Mouse (Mus musculus) left cerebral cortex, postnatal 25 days (tissue): ENCODE results near the gene Itgav. TPM values are rescaled to one million over a fixed set of nuclear protein-coding genes. Genes with fewer than 3 reads are reported as not detected.
"Not testable (repeated sequence)": the region's sequence is repeated elsewhere in the genome, so short reads cannot be mapped to it uniquely, and the experiment has no call there.

Source experiments
- DNase-seq, 2 experiments: peaks; one replicate each; pipeline ENCODE4 v3.0.0; 2022; ENCODE audit warnings: low spot score in 2 of 2, mixed read lengths in 1 of 2
- intact Hi-C: fragments of 180-260 bp; cut with DNase I; formaldehyde crosslinking; loops from one replicate; pipeline ENCODE4 v1.15.1; 2025
- total RNA-seq, 2 experiments: library from RNA; stranded (reverse); gene quantifications; 2 replicates each; pipeline ENCODE4 v1.2.3; 2021

The Itgav gene
- total RNA-seq, 2 experiments from 2014 or later = 116 to 131 TPM

DNA sequence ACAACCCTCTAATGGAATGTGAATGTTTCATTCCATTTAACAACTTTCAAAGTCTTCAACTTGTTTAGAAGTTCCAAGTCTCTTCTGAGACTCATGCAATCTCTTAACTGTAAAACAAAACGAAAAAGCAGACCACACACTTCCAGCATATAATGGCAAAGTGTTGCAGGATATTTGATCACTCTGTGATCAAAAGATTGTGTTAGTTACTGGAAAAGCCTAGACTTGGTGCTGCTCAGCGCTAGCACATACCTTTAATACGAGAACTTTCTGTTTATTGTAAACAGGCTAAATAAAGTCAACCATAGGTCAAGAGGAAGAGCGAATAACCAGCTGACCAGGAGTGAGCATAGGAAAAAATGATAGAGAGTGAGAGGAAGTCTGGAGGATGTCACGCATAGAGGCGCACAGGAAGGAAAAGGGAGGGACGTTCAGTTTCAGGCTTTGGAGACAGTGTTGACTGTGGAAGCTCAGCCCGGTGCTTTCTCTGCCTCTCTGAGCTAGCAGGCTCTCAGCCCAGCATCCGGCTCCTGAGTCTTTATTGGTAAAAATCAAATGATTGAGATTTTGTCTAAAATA lies 18.5 kb upstream of the Itgav start:
- no peak for DNase-seq
- intact Hi-C loops = no loop called here

DNA sequence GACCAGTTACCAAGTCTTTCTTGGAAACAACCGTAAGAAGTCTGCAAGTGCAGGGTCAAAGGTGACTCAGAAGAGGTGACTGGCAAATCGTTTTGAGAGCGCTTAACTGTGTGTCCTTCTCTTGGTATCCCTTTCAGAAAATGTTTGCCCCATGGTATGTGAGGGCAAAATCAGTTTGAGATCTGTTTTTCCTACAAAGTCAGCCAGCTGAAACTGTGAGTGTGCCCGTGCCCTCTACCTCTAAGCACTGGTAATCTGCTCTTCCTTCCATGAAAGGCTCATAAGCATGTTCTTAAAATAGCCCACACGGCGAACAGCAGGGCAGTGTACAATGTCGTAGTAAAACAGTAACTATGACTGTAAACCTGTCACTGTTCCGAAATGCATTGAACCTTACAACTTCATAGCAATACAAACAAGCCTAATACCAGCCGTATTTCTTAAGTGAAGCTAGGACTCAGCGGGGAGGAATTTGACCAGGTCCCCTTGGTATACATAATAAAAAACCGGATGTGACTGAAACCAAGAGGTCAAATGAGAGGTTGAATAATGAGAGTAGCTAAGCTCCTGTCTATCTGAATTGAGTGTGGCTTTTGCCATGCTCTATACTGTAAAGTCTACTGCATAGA lies 14.2 kb upstream of the Itgav start:
- intact Hi-C loops = loop anchor here (2.0 kb wide), 1 partner anchor 13 kb away; no protein-coding TSS in a partner anchor
- DNase-seq = no peak

DNA sequence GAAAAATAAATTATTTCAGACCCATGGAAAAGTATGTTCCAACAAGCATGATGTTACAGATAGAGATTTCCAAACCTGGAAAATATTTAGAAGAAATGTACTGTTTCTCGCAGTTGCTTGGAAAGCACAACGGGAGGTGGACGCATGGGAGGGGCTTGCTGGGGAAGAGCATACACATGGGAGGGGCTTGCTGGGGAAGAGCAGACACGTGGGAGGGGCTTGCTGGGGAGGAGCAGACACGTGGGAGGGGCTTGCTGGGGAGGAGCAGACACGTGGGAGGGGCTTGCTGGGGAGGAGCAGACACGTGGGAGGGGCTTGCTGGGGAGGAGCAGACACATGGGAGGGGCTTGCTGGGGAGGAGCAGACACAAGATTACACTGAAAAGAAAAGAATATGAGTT lies 10.9 kb upstream of the Itgav start:
- DNase-seq, intact Hi-C loops: not testable (repeated sequence)

DNA sequence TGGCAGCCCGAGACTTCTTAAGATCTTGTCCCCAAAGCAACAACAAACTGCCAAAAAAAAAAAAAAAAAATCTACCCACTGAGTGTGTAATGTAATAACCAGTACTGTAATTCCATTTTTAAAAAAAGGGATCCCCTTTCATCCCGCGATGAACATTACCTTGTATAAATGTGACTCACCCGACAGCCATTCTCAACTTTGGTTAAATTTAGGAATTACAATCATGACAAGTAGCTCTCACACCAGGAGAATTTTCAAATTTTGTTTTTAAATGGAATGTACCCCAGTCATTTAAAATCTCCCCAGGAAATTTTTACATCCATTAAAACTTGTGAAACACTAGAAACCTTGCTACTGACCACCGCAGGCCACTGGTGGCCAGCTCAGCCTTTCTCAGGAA lies 10.3 kb upstream of the Itgav start:
- no peak for DNase-seq
- intact Hi-C loops = no loop called here

DNA sequence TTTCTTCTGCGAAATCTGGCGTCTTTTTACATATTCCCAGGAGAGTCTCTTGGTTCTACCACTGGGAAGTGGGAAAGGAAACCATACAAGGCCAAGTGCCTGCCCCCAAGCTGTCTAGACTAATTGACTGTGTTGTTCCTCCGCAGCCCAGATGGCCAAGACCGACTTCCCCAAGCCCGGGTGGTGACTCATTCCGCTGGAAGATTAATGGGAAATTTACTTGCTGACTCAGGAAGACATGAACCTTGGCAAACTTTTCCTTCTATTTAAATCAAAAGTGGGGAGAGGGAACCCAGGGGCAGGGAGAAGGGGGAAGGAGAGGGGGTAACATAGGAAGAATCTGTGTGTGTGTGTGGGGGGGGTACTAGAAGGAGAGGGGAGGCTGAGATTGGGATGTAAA lies 9.4 kb upstream of the Itgav start:
- intact Hi-C loops = no loop called here
- peak; percentile 45 to 77 for DNase-seq

DNA sequence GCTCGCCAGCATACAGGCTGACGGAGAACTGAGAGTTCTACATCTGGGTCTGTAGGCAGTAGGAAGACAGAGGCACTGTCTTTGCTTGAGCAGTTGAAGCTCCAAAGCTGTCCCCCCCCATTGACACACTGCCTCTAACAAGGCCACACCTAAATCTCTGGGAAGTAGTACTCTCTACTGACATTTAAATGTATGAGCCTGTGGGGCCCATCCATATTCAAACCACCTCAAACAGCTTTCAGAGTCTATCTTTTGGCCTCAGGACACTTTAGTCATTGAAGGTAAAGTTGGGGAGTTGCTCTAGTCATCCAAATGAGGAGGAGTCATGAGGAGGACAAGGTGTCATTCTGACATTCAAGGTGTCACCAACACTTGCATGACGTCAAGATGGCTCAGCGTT lies 5.9 kb upstream of the Itgav start:
- intact Hi-C loops = no loop called here
- no peak for DNase-seq

DNA sequence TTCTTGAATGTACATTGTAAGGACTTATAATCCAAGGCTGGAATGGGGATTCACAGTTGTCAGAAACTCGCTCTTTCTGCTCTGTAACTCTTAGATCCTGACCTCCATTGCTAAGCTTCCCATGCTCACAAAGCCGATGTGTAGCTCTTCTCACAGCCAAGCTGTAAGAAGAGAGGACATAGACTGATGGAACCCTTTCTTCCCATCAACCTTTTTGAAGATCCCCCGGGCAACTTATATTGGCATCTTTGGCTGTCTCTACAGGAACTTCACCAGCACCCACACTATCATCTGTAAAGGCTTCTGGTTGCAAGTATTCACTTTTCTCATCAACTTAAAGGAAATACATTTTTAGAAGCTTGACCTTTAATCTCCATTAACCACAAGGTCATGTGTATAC lies 2.6 kb upstream of the Itgav start:
- no peak for DNase-seq
- intact Hi-C loops = loop anchor here (2.0 kb wide), 1 partner anchor 13 kb away; no protein-coding TSS in a partner anchor

DNA sequence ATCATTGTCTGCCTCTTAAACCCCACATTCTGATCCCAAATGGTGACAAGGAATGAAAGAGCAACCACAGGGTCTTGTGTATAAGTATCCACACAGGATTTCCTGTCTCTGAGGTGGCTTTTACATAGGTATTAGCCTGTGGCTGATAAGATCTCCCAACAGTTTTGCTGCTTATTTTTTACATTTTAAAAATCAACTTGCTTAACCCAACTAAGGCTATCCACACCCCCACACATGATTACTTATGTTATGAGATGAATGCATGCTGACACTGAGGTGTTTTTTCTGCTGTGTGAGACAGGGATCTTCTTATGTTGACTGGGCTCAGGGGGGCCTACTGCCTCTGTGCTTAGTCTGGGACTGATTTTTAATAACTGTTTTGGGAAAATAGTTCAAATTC lies 1.3 kb upstream of the Itgav start:
- DNase-seq = no peak
- intact Hi-C loops = loop anchor here (2.0 kb wide), 1 partner anchor 14 kb away; no protein-coding TSS in a partner anchor

DNA sequence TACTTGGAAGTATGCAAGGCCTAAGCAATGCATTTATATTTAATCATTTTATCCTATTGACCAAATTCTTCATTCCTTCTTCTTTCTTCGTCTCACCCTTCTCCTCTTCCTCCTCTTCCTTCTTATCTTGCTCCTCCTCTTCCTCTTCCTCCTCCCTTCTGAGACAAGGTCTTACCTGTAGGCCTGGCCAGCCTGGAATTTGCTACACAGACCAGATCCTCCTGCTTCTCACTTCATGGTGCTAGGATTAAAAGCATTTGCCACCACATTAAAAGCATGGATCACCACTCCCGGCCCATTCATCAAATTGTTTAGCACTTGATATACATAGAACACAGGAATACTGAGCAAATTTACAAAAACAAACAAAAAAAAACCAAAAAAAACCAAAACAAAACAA lies 851 bp upstream of the Itgav start:
- no peak for DNase-seq
- intact Hi-C loops = loop anchor here (2.0 kb wide), 1 partner anchor 15 kb away; no protein-coding TSS in a partner anchor

DNA sequence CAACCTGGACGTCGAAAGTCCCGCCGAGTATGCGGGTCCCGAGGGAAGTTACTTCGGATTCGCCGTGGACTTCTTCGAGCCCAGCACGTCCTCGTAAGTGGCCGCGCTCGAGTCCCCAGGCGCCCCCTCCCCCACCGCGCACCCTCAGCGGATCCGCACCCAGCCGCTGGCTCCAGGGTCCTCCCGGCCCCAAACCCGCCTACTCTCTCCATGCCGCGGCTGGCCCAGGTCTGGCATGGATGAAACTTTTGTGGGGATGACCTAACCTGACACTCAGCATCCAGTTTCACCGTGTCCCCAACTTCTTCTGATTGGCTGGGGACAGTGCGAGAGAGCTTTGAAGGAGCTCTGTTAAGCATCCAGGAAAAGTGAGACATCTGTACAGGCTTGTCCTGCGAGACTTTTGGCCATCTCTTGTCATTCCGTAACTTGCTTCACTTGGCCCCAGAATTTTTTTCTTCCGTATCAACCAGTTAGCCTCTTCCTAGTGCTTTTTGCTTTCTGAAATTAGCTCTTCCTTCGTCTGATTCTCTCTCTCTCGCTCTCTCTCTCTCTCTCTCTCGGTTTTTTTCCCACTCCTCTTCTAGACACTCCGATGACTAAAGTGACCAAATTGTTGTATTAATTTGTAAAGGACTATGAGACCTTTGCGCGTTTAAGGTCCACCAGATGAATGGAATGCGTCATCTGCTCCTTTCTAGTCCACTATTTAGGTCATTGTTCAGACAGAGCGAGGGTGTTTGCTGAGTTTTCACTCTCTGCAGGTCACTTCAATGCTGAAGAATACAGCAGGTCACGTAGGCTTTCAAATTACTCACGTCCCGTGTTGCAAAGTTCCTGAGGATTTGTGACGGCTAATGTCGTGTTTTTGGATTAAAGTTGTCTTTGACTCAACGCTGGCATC lies 882 bp downstream of the Itgav start:
- intact Hi-C loops = loop anchor here (1.0 to 2.0 kb wide), 4 partner anchors 17 to 80 kb away; partner anchors contain the start of gene Zc3h15
- peak; percentile 54 to 62 for DNase-seq

DNA sequence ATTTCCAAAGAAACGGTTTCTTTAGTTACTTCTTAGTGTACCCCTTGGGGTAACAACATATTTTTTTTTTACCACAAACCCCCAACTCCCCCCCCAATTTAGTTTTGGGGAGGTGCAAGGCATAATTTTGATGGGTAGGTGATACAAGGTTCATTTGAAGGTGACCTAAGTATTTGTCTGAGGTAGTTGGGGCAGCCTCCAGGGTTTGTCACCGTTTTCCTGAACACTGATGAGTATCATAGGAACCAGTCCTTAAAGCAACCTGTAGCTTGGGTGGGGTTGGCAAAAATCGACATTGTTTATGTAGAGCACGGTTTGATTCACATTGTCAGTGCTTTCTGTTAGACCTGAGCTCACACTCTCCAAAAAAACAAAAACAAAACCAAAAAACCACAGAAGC lies 1.6 kb downstream of the Itgav start:
- no peak for DNase-seq
- intact Hi-C loops = loop anchor here (2.0 kb wide), 2 partner anchors 45 to 81 kb away; partner anchors contain the start of gene Zc3h15

DNA sequence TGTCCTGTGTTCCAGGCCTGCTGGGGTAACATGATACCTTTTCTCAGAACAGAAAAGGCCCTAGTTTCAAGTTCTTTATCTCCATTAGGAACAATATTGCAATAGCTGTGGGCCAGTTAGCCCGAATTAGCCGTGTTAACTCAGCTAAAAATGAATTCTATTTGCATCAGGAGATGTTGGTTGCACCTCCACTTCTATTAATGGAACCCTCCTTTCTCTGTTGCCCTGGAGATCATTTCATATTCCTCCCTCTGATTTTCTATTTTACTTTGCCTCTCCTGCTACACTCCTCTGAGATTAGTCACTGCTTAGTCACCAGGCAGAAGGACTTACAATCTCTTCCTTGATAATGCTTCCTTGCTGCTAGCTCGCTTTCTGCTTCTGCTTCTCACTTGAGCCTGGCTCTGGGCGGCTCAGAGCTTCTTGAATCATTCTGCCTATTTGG lies 4.1 kb downstream of the Itgav start:
- intact Hi-C loops = loop anchor here (1.0 to 2.0 kb wide), 2 partner anchors 11 to 85 kb away; partner anchors contain the start of gene Fam171b
- peak; percentile 65 to 95 for DNase-seq

DNA sequence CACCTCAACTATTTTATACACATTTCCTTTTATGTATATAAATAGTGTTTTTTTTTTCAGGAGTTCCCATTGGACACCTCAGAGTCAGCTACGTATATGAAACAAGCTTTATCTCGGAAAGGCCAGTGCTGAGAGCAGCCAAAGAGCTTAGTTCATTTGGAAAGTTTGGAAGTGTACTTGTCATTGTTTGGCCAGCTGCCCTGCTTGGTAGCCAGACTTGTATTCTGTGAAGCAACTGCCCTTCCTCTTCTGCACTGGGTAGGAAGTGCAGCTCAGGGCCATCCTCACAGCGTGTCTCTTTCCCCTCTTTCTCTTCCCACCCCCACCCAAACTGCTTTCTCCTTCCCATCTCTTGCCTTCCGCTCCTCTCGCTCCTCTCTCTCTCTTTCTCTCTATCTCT lies 5.1 kb downstream of the Itgav start:
- peak; percentile 49 to 69 for DNase-seq
- intact Hi-C loops = loop anchor here (2.0 kb wide), 1 partner anchor 83 kb away; the partner anchor contains the start of gene Fam171b

DNA sequence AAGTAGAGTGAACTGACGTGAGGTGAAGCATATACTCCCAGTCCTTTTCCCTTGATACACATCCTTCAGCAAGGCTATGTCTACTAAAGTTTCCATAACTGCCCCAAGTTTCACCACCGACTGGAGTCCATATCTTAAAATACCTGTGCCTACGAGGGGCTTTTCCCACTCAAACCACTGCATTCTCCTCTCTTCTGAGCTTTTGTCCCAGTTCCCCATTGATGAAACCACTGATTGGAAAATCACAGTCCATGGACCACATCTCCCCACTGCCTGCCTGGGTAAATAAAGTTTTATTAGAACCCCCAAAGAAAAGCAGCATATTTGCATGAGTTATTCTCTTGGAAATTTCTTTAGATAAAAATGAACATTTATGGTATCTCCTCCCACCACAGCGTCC lies 8.7 kb downstream of the Itgav start:
- DNase-seq = no peak
- intact Hi-C loops = no loop called here

DNA sequence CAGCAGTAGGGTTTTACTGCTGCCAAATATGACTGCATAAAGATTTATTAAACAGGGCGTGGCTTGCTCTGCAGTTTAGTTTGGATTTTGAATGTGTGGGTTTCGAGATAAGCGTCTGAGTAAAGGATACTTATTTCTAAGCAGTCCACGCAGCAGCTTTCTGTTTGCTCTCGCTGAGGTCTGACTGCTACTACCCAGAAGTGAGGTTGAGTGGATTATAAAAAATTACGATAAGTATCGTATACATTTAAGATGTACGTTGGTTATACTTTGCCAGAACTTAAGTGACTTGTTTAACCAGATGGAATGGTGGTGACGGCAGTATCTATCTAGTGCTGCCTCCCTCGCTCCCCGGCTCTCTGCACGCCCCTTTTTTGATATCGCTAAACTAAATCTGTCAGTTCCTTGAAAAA lies 9.8 kb downstream of the Itgav start:
- intact Hi-C loops = no loop called here
- no peak for DNase-seq

DNA sequence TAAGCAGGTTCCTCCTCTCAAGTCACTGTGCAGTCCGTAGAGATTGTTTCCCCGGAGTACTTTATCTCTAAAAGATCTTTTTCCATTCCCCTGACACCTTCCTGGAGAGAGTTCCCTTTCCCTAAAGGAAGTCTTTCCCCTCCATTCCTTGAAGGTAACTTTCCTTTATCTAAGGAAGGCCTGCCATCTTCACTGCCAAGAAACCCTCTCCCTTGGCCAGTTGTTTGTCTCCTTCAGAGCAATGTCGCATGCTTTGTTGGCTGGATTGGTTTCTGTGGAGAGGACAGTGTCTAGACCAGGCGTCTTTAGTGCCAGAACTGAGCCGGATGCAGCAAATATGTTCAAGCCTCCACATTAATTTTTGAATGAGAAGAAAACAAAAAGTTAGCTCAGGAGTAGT lies 11.1 kb downstream of the Itgav start:
- intact Hi-C loops = no loop called here
- no peak for DNase-seq

DNA sequence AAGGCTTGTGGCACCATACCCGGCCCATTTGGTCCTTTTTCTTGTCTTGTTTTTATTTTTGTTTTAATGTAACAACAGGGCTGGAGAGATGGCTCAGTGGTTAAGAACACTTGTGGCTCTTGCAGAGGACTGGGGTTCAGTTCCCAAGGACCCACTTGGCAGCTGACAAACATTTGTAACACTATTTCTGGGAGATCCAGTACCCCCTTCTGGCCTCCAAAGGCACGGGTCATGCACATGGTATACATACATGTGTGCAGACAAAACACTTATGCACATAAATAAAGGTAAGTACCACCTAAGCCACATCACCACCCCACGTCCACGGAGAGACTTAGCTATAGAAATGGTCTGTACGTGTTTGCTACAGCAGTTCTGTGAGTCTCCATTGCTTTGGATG lies 12.6 kb downstream of the Itgav start:
- intact Hi-C loops = no loop called here
- no peak for DNase-seq

DNA sequence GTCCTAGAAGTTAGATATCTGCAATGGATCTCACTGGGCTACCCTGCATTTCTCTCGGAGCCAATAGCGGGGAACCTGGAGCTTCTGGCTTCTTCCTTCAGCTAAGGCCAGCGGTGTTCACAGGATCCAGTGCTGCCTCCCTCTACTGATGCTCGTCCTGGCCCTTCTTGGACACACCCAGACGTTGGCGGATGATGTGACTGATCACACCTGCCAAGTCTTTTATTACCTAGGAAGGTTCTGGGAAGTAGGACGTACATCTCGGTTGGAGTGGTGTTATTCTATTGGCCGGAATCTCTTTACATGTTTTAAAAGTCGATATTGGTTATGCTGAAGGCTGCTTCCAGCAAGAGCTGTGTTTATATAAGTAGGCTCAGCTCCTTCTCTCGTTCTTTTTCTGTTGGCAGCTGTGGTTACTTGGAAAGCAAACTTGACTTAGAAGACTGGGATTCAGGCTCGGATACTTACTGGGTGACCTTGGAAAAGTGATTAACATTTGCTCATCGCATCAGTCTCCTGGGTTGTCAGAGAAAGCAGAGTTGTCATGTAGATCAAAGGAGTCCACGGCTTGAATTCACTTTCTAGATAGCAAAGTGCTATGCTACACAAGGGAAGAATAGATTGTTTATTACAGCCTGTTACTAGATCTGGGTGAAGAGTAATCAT lies 14.5 kb downstream of the Itgav start:
- no peak for DNase-seq
- intact Hi-C loops = loop anchor here (1.0 kb wide), 1 partner anchor 10 kb away; no protein-coding TSS in a partner anchor

DNA sequence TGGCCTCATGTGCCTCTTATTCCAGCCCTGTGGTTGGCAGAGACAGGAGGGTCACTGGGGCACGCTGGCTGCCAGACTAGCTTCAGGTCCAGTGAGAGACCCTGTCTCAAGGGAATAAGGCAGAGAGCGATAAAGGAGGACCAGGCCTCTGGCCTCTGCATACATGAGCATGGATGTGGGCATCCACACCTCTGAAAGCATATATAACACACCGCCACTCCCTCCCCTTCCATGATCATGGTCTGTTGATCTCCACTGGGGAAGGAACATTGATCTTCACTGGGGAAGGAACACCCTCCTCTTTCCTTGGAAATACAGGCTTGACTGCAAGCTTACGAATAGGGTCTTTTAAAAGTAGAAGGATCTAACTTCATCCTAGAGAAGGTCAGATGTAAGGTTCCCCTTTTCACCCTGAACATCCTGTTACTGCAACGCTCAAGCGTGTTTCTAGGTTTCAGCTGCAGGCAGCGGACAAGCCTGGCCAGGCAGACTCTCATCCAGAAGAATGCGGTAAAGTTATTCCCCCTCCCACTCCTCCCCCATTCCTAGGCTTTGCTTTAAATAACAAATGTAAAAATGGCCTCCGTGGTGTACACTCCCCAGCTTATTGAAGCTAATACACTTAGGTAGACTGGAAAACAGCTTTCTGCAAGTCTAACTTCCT lies 15.4 kb downstream of the Itgav start:
- intact Hi-C loops = loop anchor here (1.0 kb wide), 1 partner anchor 11 kb away; no protein-coding TSS in a partner anchor
- DNase-seq = peak in 1 of 2 experiments; percentile 74
